Mouse (Mus musculus): ENCODE measurements around the gene Cdh1. TPM values are rescaled to one million over a fixed set of nuclear protein-coding genes. Genes with fewer than 3 reads are reported as not detected.
A peak's percentile ranks its signal among the peaks of the same experiment; 100 is the strongest.
"Not testable (repeated sequence)": the region's sequence is repeated elsewhere in the genome, so short reads cannot be mapped to it uniquely, and the experiment has no call there.

Cdh1 gene
- polyA plus RNA-seq (2015; fragmentation: Nextera tagmentation; extraction: Ambion mirVana): 4.0 and 4.1 TPM in 2 replicates

DNA sequence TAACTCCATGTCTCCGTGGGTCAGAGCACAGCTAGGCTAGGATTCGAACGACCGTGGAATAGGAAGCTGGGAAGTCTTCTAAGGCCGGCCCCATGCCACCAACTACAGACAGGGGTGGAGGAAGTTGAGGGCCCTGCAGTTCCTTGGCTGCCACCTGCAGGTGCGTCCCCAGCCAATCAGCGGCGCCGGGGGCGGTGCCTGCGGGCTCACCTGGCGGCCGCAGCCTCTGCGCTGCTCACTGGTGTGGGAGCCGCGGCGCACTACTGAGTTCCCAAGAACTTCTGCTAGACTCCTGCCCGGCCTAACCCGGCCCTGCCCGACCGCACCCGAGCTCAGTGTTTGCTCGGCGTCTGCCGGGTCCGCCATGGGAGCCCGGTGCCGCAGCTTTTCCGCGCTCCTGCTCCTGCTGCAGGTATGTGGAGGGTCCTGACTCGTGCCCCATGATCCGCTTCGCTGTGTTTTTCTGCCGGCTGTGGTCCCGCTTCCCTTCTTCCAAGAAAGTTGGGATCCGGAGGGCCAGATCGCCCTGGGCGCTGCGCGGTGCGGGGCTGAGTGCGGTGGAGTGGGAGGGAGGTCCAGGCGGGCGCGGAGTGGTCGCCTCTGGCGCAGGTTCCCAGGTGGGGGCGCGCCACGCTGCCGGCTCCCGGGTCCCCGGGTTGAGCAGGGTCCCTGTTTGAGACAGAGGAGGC lies at the start of gene Cdh1:
Gene Cdh1, plus strand, starts transcription at position 221 of the 689 bp plus-strand sequence.
- Histone ChIP-seq H3K4me1 (replicated peaks) (peaks cover 16% of the 10 kb centered on the region), H3K4me2 (peak within 1 kb of the TSS; percentile 92), H3K27me3 (peaks cover 69% of the 10 kb centered on the region), H3K27ac (replicated peaks) (no peak within 1 kb of the TSS), H3K9me3 (no peaks in the 10 kb centered on the region), H3K36me3 (no peaks in the 10 kb centered on the region), H3K9ac (peak within 1 kb of the TSS; percentile 61), H3K4me3 (peak within 1 kb of the TSS; percentile 48)
- peak; percentile 27; the same call in 1 of the 2 replicates for ATAC-seq (ENCODE audit: low read depth)
- under 1% methylated on average over 53 of the region's 53 CpGs for WGBS

DNA sequence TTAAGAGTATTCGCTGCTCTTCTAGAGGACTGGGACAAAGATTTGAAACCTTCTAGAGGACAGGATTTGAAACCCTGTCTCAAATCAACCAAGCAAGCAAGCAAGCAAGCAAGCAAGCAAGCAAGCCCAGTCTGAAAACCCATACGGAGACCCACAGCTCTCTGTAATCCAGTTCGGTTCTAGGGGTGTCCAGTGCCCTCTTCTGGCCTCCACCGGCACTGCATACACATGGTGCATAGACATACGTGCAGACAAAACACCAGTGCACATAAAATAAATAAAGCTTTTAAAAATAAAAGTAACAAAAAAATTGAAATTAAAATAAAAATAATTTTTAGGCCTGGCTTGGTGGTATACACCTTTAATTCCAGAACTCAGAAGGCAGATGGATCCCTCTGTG lies 49.1 kb upstream of the Cdh1 start:
- Histone ChIP-seq H3K27ac (replicated peaks) (no peak overlapping the region), H3K4me2 (no peak overlapping the region), H3K9ac (no peak overlapping the region), H3K36me3 (0 out of 2 replicates have a peak, but pooled peaks cover 2% of the 10 kb centered on the region), H3K4me1 (replicated peaks) (no peaks in the 10 kb centered on the region), H3K27me3 (no peaks in the 10 kb centered on the region), H3K9me3 (peaks cover 18% of the 10 kb centered on the region), H3K4me3 (no peak overlapping the region)
- 94% methylated on average over 5 of the region's 5 CpGs for WGBS
- ATAC-seq (ENCODE audit: low read depth): no peak

DNA sequence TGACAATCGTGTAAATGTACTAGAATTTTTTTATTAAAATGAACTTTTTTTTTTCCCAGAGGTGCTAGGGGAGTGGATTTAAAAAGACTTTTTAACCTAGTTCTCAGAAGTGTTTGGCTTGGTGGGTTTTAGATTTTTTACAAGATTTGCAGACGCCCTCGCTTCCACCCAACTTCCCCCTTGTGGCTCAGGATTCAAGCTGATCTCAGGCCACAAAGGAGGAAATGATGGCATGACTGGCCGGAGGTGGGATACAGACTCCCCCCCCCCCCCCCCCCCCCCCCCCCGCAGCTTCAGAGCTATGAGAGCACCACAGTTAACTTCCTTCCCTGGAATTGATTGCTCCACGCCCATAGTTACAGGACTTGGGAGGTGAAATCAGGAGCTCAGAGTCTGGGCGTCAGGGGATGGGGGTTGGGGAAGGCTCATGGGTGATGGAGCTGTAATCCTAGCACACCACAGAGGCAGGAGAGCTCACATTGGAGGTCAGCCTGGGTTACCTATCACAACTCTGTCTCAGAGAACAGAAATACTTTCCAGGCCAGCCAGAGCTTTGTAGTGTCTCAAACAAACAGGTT lies 47.0 kb upstream of the Cdh1 start:
- Histone ChIP-seq H3K27ac (replicated peaks) (no peak overlapping the region), H3K9me3 (peaks cover 18% of the 10 kb centered on the region), H3K9ac (no peak overlapping the region), H3K4me1 (replicated peaks) (peaks cover 3% of the 10 kb centered on the region), H3K4me3 (no peak overlapping the region), H3K4me2 (no peak overlapping the region), H3K36me3 (0 out of 2 replicates have a peak, but pooled peaks cover 2% of the 10 kb centered on the region), H3K27me3 (no peaks in the 10 kb centered on the region)
- ATAC-seq (ENCODE audit: low read depth): no peak
- WGBS: 52% methylated on average over 6 of the region's 7 CpGs

DNA sequence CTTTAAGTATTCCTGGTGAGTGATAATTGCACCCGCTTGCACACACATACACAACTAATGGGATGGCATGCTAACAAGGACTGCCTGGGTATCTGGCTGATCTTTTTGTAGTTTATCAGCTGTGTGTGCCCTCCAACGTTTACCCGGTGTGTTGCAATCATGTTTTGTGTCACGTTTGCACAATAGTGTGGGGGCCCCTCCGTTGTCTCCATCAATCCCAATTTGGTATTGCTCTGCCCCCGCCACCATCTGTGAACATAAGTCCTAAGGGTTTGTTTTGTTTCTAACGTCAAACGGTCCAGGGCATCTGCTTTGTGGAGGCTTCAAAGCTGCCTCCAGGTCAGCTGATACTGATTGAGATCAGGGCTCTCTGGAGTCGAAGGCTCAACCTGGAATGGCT lies 43.3 kb upstream of the Cdh1 start:
- H3K4me3 ChIP-seq: no peak overlapping the region
- ATAC-seq (ENCODE audit: low read depth): no peak
- no peaks in the 10 kb centered on the region for H3K27me3 ChIP-seq
- H3K36me3 ChIP-seq: 0 out of 2 replicates have a peak, but pooled peaks cover 2% of the 10 kb centered on the region
- H3K4me2 ChIP-seq: no peak overlapping the region
- peaks cover 4% of the 10 kb centered on the region for H3K4me1 ChIP-seq (replicated peaks)
- no peak overlapping the region for H3K27ac ChIP-seq (replicated peaks)
- no peak overlapping the region for H3K9ac ChIP-seq
- 69% methylated on average over 9 of the region's 9 CpGs for WGBS
- peaks cover 15% of the 10 kb centered on the region for H3K9me3 ChIP-seq

DNA sequence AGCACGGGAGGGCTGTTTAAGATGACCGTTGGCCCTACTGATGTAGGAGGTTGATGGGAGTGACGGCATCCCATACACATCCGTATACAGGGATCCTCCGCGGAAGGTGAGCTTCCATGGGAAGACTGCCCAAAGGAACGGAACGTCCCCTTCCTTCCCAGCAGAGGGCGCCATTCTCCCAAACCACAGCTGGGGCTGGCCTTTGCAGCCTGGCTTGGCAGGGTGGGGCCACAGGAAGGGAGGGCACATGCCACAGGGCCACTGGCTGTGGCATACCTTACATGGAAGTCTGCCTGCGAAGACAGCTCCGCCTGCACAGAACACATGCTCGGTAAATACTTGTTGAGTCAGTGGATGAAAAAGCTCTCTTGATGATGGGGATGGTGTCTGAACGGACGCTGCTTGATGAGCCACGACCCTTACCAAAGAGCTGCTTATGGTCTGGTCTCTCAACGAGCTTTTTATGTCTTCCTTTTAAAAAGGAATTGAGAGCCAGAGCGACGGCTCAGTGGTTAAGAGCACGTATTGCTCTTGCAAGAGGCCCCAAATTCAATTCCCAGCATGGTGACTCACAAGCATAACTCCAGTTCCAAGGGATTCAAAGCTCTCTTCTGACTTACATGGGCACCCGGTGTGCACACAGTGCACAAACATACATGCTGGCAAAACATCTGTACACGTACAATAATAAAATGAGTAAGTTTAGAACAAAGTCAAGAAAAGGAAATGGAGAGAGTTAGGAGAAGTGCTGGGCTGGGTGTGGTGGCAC lies 41.9 kb upstream of the Cdh1 start:
- WGBS: 29% methylated on average over 21 of the region's 21 CpGs
- ATAC-seq (ENCODE audit: low read depth): no peak
- 0 out of 2 replicates have a peak, but pooled peaks cover 2% of the 10 kb centered on the region for H3K36me3 ChIP-seq
- no peak overlapping the region for H3K4me2 ChIP-seq
- no peak overlapping the region for H3K4me3 ChIP-seq
- no peaks in the 10 kb centered on the region for H3K27me3 ChIP-seq
- no peak overlapping the region for H3K27ac ChIP-seq (replicated peaks)
- H3K9ac ChIP-seq: no peak overlapping the region
- H3K4me1 ChIP-seq (replicated peaks): peaks cover 4% of the 10 kb centered on the region
- peaks cover 15% of the 10 kb centered on the region for H3K9me3 ChIP-seq

DNA sequence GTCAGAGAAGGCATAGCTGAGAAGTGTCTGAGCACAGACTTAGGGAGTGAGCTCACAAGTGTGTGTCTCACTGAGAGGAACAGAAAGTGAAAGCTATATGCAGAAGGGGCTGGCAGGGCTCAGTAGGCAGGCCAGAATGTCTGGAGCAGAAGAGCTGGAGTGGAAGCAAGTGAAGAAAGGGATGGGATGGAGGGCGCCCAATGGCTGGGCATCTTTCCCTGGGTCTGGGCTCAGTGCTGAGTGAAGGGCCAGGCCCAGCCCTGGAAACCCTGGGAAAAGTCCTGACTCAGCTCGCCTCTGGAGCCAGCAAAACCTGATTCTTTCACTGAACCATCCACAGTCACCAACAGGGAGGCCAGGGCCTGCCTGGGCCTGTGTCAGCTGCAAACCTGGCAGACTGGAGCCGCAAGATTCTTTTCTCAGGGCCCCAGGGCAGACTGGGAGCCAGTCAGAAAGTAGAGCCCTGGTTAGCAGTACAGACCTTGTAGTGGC lies 39.4 kb upstream of the Cdh1 start:
- Histone ChIP-seq H3K4me1 (replicated peaks) (peaks cover 4% of the 10 kb centered on the region), H3K27me3 (no peaks in the 10 kb centered on the region), H3K4me3 (no peak overlapping the region), H3K9me3 (0 out of 2 replicates have a peak, but pooled peaks cover under 1% of the 10 kb centered on the region), H3K9ac (no peak overlapping the region), H3K36me3 (no peaks in the 10 kb centered on the region), H3K27ac (replicated peaks) (no peak overlapping the region), H3K4me2 (no peak overlapping the region)
- ATAC-seq (ENCODE audit: low read depth): no peak
- WGBS: 93% methylated on average over 3 of the region's 3 CpGs

DNA sequence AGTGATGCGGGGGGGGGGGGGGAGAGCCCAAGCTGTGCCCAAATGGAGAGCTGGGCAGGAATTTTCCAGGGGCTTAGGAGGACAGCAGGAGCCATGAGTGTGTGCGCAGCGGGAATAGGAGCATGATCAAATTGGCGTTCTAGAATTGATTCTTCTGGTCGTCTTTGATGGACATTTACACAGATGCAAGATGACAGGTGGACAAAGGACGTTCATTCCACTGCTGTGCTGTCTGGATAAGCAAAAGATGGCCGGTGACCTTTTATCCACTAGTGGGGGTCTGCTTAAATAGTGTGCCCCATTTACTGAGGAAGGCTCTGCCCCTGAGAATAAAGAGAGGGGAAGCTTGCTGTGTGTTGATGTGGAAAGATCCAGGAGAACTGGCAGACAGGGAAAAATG lies 34.1 kb upstream of the Cdh1 start:
- 80% methylated on average over 7 of the region's 7 CpGs for WGBS
- Histone ChIP-seq H3K36me3 (no peaks in the 10 kb centered on the region), H3K9ac (no peak overlapping the region), H3K4me1 (replicated peaks) (no peaks in the 10 kb centered on the region), H3K4me2 (no peak overlapping the region), H3K4me3 (no peak overlapping the region), H3K27me3 (no peaks in the 10 kb centered on the region; the same call in 1 of the 2 replicates), H3K27ac (replicated peaks) (no peak overlapping the region), H3K9me3 (no peaks in the 10 kb centered on the region)
- no peak for ATAC-seq (ENCODE audit: low read depth)

DNA sequence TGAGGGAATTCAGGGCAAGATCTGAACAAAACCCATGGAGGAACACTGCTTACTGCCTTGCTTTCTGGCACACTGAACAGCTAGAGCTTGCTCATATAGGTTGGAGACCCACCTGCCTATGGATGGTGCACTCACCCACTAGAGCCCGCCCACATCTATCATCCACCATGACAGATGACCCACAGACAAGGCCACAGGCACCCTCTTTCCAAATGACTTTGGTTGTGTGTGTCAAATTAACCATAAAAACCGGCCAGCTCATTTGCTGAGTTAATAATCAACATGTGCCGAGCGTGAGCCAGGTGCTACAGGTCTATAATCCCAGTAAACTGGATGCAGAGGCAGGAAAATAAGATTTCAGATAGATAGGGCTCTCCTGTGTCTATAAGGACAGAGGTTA lies 32.8 kb upstream of the Cdh1 start:
- H3K27me3 ChIP-seq: no peaks in the 10 kb centered on the region; the same call in 1 of the 2 replicates
- ATAC-seq (ENCODE audit: low read depth): no peak
- H3K36me3 ChIP-seq: no peaks in the 10 kb centered on the region
- no peak overlapping the region for H3K4me2 ChIP-seq
- no peak overlapping the region for H3K9ac ChIP-seq
- no peak overlapping the region for H3K27ac ChIP-seq (replicated peaks)
- H3K9me3 ChIP-seq: no peaks in the 10 kb centered on the region
- H3K4me1 ChIP-seq (replicated peaks): no peaks in the 10 kb centered on the region
- 45% methylated on average over 4 of the region's 4 CpGs for WGBS
- no peak overlapping the region for H3K4me3 ChIP-seq

DNA sequence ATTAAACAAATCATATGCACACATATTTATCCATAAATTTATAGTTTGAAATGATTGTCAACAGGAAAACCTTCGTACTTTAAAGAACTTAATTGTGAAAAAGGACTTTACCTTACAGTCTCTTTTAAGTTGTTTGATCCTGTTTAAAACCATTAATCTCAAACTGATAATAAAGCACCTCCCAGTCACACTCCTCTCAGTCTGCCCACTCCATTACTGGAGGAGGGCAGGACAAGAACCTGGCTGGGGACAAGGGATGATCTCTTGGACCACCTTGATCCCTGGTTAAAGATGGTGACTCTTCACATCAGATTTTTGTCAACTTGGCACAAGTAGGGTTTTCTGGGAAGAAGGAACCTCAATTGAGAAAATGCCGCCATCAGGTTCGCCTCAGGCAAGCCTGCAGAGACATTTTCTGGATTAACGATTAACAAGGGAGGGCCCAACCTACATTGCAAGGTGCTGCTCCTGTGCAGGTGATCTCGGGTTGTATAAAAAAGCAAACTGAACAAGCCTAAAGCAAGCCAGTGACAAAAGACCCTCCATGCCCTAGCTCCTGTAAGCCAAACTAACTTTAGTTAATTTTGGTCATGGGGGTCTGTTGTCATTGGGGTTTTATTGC lies 31.5 kb upstream of the Cdh1 start:
- H3K36me3 ChIP-seq: no peaks in the 10 kb centered on the region
- H3K4me3 ChIP-seq: no peak overlapping the region
- no peaks in the 10 kb centered on the region for H3K9me3 ChIP-seq
- H3K9ac ChIP-seq: no peak overlapping the region
- 82% methylated on average over 5 of the region's 5 CpGs for WGBS
- no peak overlapping the region for H3K27ac ChIP-seq (replicated peaks)
- H3K27me3 ChIP-seq: no peaks in the 10 kb centered on the region; the same call in 1 of the 2 replicates
- no peak for ATAC-seq (ENCODE audit: low read depth)
- H3K4me2 ChIP-seq: no peak overlapping the region
- no peaks in the 10 kb centered on the region for H3K4me1 ChIP-seq (replicated peaks)

DNA sequence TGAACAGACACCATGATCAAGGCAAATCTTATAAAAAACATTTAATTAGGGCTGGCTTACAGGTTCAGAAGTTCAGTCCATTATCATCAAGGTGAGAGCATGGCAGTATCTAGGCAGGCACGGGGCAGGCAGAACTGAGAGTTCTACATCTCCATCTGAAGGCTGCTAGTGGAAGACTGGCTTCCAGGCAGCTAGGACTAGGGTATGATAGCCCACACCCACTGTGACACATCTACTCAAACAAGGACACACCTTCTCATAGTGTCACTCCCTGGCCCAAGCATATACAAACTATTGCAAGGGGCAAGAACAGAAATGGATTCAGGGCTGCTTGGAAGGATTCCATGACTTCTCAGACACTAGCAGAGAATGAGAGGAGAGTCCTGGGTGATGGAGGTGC lies 31.0 kb upstream of the Cdh1 start:
- not testable (repeated sequence) for H3K9me3 ChIP-seq; H3K27ac ChIP-seq (replicated peaks); H3K4me2 ChIP-seq; H3K9ac ChIP-seq; ATAC-seq (ENCODE audit: low read depth); H3K27me3 ChIP-seq; H3K4me3 ChIP-seq; H3K4me1 ChIP-seq (replicated peaks); H3K36me3 ChIP-seq
- 82% methylated on average over 1 of the region's 1 CpGs for WGBS

DNA sequence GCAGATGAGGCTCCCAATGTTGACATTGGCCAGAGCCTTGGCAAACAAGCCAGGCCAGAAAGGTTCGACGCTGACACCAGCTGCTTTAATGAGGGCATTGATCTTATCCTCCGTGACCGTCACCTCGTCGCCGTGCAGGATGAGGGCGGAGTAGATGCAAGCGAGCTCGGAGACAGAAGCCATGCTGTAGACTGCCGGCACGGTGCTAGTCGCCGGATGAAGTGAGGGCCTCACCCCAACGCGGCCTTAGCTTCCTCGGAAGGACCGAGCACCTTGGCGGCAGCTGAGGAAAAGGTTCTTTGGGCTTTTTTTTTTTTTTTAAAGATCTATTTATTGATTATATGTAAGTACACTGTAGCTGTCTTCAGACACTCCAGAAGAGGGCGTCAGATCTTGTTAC lies 30.0 kb upstream of the Cdh1 start, which contains the start of gene Gm10073:
Gene Gm10073, minus strand, starts transcription at position 294 of the 400 bp plus-strand sequence.
- not testable (repeated sequence) for H3K36me3 ChIP-seq; H3K4me1 ChIP-seq (replicated peaks); H3K27me3 ChIP-seq; H3K9me3 ChIP-seq; ATAC-seq (ENCODE audit: low read depth); H3K4me3 ChIP-seq; H3K9ac ChIP-seq; H3K4me2 ChIP-seq; H3K27ac ChIP-seq (replicated peaks)
- 47% methylated on average over 20 of the region's 20 CpGs for WGBS
